Mouse (Mus musculus) gastrocnemius, adult 8-10 months (tissue): Measurements from ENCODE around the gene Ensa. TPM values are rescaled to one million over a fixed set of nuclear protein-coding genes. Genes with fewer than 3 reads are reported as not detected.
"Not testable (repeated sequence)": the region's sequence is repeated elsewhere in the genome, so short reads cannot be mapped to it uniquely, and the experiment has no call there.

ENCODE experiments used
- DNase-seq, 2 experiments: peaks; one replicate each; pipeline ENCODE4 v3.0.0; 2022; ENCODE audit warnings: low spot score in 2 of 2
- total RNA-seq, 4 experiments: library from RNA; stranded (reverse); gene quantifications; 2 replicates each; pipeline ENCODE4 v1.2.4; 2022

Ensa gene
- total RNA-seq, 4 experiments from 2014 or later = 104 to 118 (median 108) TPM

DNA sequence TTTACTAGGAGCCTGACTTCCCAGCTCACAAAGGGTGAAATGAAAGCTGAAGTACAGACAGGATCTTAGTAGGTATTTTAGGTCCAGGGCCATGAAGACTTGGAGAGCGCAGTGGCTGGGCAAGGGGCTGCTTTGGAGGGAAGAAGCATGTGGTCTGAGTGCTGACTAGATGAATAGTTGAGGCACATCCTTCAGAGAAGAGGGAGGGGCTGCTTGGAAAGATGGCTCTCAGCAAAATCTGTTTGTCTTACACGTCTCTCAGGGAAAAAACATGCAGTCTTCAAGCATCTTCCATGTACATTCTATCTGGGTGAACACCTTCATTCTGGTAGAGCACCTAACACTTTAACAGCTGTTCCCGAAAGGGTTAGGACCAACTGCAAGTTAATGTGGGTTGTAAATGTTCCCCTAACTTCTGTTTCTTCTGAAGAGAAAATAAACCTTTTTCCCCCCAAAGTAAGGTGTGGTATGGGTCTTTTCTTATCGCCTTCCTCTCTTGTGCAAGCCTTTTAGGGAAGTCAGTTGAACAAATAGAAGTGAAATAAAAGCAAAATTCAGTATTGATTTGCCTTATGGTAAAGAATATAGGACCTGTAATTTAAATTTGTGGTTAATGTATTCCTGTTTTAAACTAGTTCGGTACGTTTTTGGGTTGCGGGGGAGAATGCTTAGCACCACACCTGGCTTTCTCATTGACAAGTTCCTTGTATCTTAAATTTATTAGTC lies 38.1 kb downstream of the Ensa start:
- DNase-seq = no peak

DNA sequence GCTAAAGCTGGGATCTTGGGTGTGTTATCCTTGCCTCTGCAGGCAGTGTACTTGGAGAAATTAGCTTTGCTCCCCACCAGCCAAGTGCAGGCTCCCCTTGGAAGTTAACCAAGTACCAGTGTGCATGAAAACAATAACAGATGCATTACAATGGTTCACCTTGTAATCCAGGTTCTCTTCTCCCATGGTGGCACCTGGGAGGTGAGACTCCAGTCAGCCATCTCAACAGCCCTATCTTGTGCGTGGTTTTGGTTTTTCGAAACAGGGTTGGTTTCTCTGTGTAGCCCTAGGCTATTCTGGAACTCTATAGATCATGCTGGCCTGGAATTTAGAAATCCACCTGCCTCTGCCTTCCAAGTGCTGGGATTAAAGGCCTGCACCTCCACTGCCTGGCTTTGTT lies 38.7 kb downstream of the Ensa start:
- DNase-seq = no peak

DNA sequence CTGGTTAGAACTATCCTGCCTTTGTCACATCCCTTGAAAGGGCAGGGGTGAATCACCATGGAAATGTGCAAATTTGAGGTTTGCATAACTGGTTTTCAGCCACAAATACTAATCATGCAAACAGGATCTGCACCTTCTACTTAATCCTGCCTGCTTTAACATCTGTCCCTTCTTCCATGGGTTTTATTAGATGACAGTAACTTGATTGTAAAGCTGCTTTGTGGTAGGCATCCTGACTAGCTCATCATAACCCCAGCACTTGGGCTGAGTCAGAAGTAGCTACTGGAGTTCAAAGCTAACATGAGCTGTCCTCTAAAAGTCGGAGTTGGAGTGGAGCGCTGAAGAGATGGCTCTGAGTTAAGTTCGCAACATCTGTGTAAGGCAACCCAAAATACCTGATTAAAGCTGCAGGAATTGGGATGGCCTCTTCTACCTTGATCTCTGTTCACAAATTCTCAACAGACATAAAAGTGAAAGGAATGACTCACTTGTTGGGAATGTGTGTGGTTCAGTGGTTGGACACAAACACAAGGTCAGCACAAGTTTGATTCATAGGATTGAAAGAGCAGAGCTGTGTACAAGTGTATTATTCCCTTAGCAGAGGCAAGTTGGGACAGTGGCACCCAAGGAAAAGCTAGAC lies 39.3 kb downstream of the Ensa start:
- DNase-seq = no peak

DNA sequence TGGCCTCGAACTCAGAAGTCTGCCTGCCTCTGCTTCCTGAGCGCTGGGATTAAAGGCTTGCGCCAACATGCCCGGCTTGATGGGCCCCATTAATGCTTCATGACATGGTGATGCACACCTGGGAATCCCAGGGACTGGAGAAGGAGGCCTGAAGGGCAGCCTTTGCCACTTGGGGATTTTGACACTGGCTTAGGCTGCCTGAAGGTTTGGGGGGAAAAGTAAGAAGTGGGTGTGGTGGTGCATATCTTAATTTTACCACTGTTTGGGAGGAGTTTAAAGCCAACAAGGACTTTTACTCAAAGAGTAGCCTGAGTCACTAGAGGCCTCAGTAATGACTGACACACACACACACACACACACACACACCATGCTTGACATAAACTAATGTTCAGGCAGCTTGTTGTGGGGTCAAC lies 40.2 kb downstream of the Ensa start:
- DNase-seq = no peak

DNA sequence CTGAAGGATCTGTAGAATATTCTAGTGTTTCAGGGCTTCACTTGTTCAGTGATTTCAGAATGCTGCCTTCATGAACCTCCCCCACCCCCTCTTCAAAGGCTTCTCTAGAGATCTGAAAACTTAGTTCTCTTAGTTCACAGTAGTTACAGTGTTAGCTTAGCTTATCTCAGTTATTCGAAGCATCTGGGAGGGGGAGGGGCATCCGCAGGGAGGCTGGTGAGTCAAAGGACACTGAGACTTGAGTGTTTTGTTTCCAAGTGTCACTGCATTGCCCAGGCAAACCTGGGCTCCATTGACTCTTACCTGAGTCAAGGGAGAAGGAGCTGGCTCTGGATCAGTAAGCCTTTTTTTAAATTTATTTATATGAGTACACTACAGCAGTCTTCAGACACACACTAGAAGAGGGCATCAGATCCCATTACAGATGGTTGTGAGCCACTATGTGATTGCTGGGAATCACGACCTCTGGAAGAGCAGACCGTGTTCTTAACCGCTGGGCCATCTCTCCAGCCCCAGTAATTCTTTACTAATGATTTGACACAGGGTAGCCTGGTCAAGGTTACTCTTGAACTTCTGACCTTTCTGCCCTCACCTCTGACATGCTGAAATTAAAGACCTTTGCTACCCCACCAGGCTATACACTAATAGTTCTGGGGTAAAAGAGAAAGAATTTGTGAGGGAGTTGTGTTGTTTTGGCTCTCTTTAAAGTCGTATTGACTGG lies 41.5 kb downstream of the Ensa start:
- no peak for DNase-seq

DNA sequence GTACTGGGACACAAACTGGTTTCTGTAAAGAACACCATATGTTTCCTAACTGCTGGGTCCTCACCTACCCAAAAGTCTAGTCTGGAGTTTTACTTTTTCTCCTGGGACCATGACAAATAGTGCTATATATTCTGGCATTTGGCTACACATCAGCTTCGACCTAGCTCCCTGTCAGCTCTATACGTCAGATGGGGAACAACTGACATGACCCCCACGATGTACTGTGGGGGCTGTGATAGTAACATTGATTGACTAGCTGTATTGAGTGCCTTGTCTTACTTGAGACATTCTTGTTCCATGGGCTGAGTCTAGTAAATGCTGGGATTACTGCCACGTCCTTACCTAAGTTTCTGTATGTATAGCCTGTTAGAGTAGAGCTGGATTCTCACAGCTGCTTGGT lies 42.7 kb downstream of the Ensa start:
- no peak for DNase-seq

DNA sequence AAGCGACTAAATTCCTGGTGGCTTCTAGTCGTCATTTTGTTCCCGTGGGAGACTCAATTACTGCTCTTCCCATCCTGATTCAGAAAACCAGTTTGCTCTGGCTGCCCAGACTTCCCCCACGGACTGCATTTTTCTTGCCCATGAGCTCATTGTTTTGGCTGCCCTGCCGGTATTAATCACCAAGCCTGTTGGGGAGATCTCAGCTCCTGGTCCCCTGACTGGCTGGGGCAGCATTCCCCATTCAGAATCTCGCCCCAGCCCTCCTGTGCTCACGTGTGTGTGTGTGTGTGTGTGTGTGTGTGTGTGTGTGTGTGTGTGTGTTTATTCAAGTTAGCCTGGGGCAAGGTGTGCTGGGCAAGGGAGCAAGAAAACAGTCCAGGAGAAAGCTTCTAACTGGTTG lies 43.2 kb downstream of the Ensa start:
- no peak for DNase-seq

DNA sequence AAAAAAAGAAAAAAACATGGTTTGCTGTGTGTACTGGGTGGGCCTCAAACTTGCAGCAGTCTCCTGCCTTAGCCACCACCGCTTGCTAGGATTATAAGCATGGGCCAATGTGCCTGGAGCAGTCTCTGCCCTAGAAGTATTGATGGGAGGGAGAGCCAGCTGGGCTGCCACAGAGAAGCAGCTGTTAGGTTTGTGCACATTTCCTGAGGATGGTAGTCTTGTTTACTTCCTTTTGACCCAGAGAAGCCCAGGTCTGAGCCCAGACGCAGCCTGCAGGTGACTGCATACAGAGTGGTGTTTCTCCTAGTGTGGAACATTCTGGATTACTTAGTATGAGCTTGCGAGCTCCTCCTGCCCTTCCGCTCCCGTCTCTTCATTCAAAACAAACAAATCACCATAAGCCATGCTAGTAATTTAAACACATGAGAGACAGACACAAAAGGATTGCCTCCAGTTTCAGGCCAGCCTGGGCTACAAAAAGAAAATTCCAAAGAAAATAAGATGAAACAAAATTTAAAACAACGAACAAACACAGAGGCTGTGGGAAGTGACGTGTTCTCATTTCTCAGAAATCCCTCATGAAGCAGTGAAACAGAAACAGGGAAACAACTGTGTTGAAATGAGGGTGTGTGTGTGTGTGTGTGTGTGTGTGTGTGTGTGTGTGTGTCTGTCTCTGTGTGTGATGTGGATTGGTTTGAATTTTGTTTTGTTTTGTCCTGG lies 44.0 kb downstream of the Ensa start:
- no peak for DNase-seq

DNA sequence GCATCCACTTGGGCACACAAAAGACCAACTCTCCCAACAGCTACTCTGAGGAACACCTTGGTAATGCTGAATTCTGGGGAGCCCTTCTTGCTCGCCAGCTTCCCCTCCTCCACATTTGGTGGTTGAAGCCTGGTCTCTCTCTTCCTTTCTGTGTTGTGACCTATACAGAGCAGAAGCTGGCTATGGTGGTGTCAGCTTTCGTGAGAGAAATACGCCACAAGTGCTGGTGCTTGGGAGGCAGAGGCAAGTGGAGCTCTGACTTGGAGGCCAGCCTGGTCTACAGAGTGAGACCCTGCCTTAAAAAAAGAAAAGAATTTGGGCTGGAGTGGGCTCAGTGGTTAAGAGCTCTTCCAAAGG lies 44.5 kb downstream of the Ensa start:
- DNase-seq = no peak

DNA sequence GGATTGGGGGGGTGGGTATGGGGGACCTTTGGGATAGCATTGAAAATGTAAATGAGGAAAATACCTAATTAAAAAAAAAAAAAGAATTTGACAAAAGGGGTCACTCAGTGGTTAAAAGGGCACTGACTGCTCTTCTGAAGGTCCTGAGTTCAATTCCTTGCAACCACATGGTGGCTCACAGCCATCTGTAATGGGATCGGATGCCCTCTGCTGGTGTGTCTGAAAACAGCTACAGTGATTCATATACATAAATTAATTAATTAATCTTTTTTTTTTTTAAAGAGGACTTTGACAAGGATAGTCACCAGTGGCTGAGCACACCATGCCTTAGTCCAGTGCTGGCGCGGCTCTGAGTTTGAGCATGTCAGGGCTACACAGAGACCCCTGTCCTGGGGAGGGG lies 45.6 kb downstream of the Ensa start:
- DNase-seq = not testable (repeated sequence)

DNA sequence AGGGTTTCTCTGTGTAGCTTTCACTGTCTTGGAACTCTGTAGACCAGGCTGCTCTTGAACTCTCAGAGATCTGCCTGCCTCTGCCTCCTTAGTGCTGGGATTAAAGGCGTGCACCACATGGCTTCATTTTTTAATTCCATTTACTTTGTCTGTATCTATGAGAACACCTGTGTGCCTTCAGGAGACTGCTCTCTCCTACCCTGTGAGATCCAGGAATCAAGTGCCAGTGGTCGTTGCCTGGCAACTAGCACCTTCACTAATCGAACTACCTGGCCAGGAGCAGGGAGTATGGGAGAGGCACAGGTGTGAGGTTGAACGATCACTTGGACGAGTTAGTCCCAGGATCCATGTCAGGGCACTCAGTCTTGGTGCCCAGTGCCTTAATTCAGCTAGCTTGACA lies 46.4 kb downstream of the Ensa start:
- no peak for DNase-seq

DNA sequence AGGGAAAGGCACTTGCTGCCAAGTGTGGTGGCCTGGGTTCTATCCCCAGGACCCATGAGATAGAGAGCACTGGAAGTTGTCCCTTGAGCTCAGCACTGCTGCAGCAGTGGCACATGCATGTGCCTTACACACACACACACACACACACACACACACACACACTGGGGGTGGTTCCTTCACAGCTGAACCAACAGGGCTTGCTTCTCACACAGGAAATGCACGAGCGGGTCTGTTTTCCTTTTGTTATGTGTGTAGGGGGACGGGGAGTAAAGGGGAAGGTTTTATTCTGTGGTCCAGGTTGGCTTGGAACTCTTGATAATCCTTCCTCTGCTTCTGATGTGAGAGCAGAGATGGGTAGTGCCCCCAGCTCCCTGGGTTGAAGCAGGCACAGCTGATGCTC lies 47.7 kb downstream of the Ensa start:
- DNase-seq = no peak

DNA sequence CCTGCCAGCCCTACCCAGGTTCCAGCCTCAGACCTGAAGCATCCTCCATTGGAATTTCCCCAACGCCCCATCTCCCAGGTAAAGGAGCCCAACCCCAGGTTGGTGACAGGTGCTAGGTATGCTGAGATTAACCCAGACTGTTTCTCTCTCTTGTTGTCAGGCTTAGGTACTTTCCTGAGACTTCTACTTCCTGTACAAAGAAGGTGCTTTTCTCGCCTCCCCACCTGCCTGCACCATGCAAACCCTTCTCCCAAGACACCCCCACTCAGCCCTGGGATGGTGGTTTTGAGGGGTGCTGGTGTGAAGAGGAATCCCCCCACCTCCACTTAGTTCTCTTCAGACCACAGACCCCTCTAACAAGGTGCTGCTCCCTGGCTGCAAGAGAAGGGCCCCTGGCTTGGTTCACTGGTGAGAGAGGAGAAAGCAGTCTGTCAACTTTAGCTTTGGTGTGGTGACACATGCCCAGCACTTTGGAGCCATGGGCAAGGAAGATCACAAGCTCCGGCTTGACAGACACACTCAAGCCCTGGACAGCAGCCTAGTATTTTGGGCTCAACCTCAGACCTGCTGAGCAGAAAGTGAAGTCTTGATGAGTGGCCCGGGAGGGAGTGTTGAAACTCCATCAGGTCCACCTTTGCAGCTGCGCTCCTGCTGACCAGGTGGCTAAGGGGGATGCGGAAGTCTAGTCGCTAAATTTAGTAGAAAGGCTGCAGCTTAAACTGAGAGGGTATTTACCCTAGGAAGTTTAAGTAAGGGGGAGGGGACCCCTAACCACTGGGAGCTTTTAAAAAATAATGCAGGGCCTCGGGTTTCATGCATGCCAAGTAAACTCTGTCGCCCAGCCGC lies 48.3 kb downstream of the Ensa start:
- DNase-seq = no peak

DNA sequence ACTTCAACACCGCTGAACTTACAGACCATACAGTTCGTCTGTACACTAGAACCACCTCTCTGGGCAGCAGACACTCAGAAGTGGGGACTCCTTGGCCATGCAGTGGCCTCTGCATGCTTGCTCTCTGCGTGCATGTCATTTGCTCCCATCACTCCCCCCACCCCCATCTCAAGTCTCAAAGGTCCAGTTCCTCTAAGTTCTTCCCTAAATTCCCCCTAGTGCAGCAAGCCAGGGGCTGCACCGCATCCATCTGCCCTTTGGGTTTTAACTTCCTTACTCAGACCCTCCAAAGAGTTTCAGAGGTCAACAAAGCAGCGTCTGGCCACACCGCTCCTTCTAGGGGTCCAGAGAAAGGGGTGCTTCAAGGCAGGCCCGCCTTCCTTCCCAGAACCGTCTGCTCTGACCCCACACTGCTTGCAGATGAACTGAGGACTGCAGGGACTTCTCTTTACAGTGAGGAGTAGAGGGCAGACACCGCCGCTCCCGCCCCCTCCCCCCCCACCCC lies 49.0 kb downstream of the Ensa start:
- DNase-seq = no peak

DNA sequence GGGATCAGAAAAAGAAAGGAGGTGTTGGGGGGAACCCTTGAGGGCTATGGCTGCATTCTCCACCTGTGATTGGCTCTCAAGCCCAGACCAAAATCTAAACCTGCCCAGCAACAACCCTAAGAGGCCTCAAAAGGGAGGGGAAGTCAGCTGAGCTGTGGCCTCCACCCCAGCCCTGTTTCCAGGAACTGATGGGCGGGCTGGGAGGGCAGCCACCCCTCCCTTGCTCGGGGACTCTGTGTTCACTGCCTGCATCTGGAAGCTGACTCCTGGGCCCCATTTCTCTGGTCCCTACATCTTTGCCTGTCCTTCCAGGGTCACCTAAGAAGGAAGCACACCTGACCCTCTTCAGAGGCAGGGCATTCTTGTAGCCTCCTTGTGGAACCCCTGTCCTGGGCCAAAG lies 49.4 kb downstream of the Ensa start:
- peak; percentile 70 to 82 for DNase-seq

DNA sequence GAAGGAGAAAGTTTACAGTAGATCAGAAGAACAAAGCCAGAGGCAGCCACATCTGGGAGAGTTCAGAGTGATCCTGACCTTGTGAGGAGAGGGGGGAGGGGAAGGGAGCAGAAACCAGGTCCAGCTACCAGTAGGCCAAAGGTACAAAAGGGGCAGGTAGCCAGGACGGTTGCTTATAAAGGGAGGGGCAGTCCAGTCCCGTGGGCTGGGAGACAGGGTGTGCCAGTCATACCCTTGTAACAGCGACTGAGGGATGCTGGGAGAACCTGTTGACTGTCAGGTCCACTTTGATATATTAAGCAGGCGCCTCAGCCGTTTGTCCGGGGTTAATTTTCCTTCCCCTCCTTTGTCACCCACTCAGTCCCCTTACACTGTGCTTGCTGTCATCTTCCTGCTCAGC lies 50.0 kb downstream of the Ensa start:
- DNase-seq = no peak

DNA sequence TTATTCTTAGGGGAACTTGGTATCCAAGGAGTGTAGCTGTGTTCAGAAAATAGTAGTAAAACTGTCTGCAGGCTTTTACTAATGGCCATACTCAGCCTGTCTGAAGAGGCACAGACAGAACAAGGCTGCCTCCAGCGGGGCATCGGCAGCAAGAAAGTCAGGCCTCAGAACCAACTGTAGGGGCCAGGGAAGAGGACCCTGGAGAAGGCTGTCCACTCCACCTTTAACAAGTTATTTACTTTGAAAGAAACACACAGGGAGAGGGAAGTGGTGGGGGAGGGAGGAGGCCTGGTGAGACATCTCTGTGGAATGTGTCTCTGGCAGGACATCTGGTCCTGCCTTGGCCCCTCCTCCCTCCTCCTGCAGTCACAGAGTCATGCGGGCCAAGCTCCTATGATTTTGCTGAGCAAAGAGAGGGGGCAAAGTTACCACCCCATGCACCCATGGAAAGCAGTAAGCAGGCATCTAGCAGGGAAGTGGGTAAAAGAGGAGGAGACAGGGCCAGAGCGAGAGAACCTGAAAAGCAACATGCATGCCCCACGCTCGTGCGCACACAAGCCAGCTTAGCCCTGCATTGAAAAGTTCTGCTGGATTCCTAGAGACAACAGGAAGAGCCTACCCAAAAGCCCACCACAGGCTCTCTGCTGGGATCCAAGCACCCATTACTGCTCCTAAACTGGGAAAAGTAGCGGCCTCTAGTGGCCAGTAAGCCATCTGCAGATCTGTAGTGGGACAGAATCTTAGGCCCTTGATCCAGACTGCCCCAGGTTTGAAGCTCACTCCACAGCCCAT lies 50.7 kb downstream of the Ensa start:
- DNase-seq = peak; percentile 82 to 85

DNA sequence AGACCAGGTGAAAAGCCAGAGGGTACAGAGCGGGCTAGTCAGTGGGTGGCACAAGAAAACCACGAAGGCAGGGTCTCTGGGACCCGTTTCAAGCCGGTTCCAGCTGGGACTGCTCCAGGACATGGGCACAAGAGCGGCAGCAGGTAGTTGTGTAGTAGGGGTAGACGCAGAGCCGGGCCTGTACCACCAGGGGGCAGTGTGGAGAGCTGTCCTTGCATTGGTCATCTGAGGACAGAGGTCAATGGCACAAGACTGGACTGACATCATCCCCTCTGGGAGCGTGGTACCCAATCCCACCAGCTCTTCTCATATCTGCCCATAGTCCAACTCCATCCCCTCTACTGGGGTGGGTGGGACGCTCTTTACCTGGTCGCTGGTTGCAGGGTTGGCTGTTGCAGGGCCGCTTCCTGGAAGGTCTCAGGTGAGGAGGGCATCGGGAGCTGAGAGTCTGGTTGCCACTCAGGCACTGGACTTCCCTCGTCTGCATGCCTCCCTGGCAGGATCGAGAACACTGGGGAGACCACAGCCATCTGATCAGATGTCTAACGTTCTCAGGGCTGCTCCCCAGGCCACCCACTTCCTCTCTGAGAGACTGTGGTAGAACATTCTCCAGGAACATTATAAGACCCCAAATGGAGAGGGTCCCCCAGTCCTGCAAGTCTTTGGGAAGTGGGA lies 52.1 kb downstream of the Ensa start:
- DNase-seq = peak; percentile 78

DNA sequence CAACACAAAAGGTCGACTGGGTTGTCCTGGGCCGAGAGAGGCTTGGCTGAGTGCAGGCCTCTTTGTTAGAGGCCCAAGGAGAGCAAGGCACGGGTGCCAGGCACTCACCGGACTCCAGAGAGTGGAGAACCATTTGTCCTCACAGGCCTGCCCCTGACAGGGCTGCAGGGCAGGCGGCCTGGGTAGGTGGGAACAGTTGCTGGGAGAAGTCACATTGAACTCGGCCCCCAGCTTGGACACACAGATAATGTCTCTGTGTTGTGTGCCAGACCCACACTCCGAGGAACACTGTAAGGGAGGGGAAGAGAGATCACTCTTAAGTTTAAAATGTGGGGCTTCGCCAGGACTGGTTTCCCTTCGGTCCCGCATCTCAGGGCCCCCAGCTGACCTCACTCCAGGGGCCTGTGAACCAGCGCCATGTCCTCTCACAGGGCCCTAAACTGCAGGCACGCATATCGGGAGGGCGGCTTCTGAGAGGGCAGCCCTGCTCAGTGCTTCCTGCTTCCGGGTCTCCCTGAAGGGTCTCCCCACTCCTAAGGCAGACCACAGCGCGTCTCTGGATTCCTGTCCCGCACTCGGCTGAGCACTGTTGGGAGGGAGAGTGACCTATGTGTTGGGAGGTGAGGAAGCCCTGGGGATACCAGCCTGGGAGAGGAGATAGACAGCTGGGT lies 52.8 kb downstream of the Ensa start:
- DNase-seq = no peak
